ENCODE assay signal across 32 mouse cellular contexts in genomic region chr17:40242135-40242534, GRCm38 (mm10). TPM values are rescaled to one million over a fixed set of nuclear protein-coding genes. Genes with fewer than 3 reads are reported as not detected.
A peak's percentile ranks its signal among the peaks of the same experiment; 100 is the strongest.
DNase-seq lines count a peak whose midpoint lies in the region; ATAC-seq and TF ChIP-seq lines count a peak whose summit lies in the region.
"Had no signal": no experiment of that assay in that cellular context is flagged by ENCODE, and none has a peak within 500 bp of the region (broad histone marks: within the 10 kb centered on the region; RNA-seq: fewer than 3 reads in every experiment).

TSS of gene Crisp3 (minus strand) at chr17:40242288.

- no peak within 1 kb of the TSS for H3K9ac ChIP-seq in MEL (ENCODE audit: control insufficient read depth, low read depth, low read length, poor library complexity, severe bottlenecking)
- H3K9ac ChIP-seq: forebrain, embryonic 13.5 days; hindbrain, embryonic 13.5 days; intestine, embryonic 15.5 days had no signal

- H3K4me3 ChIP-seq in MEL (ENCODE audit: control insufficient read depth in 1 of 2, insufficient read depth in 1 of 2, low read depth in 2 of 2, low read length in 2 of 2): no peak within 1 kb of the TSS
- H3K4me3 ChIP-seq: forebrain, embryonic 10.5 days; forebrain, embryonic 13.5 days; hindbrain, embryonic 10.5 days; hindbrain, embryonic 13.5 days; intestine, embryonic 15.5 days had no signal

- peak; percentile 9 for DNase-seq in MEL (ENCODE audit: low read depth, low spot score)
- peak; percentile 49 for DNase-seq in splenic B cell, adult 2 months (ENCODE audit: low read depth, low spot score)
- no peak for DNase-seq in layer of hippocampus, adult 8-10 months (ENCODE audit: low spot score in 2 of 2)
- no peak for DNase-seq in thymus, postnatal 36 days
- DNase-seq in adrenal gland, postnatal 4 days (ENCODE audit: low spot score in 2 of 2): no peak
- DNase-seq: adrenal gland, postnatal 10 days; B cell, adult 2 months; cerebellum, adult 11-12 months; cerebellum, adult 8-10 months; cerebellum, postnatal 10 days; cerebellum, postnatal 36 days; gastrocnemius, postnatal 10 days; gastrocnemius, postnatal 36 days; heart, adult 11 months had no signal

- no peaks in the 10 kb centered on the region for H3K9me3 ChIP-seq in MEL (replicated peaks; ENCODE audit: insufficient read depth, low read length)
- H3K9me3 ChIP-seq: forebrain, embryonic 10.5 days; forebrain, embryonic 13.5 days; G1E; hindbrain, embryonic 10.5 days; hindbrain, embryonic 13.5 days; intestine, embryonic 15.5 days had no signal

- no peaks in the 10 kb centered on the region for H3K4me1 ChIP-seq in MEL (ENCODE audit: control insufficient read depth in 1 of 2, insufficient read depth in 2 of 2, low read length in 2 of 2)
- H3K4me1 ChIP-seq: forebrain, embryonic 10.5 days; forebrain, embryonic 13.5 days; hindbrain, embryonic 10.5 days; hindbrain, embryonic 13.5 days; intestine, embryonic 15.5 days had no signal

- no peaks in the 10 kb centered on the region for H3K79me2 ChIP-seq in MEL (ENCODE audit: control insufficient read depth, insufficient read depth, low read length, poor library complexity)

- no peak for TF ChIP-seq RAD21 in MEL (IDR thresholded peaks at IDR 0.05; ENCODE audit: low read depth, low read length)

- no peak within 1 kb of the TSS for H3K27ac ChIP-seq in MEL (ENCODE audit: control insufficient read depth, low read depth, low read length)
- H3K27ac ChIP-seq: forebrain, embryonic 10.5 days; forebrain, embryonic 13.5 days; hindbrain, embryonic 10.5 days; hindbrain, embryonic 13.5 days; intestine, embryonic 15.5 days had no signal

- TF ChIP-seq POLR2A in MEL (IDR thresholded peaks at IDR 0.05; ENCODE audit: control insufficient read depth in 1 of 2, insufficient read depth in 1 of 2, low read depth in 1 of 2, low read length in 2 of 2, poor library complexity in 1 of 2): no peak

- no peak for TF ChIP-seq EP300 in MEL (IDR thresholded peaks at IDR 0.05; ENCODE audit: low read depth in 1 of 2, low read length in 2 of 2)

- no peaks in the 10 kb centered on the region for H3K36me3 ChIP-seq in MEL (ENCODE audit: control insufficient read depth in 1 of 2, insufficient read depth in 2 of 2, low read length in 2 of 2)
- no peaks in the 10 kb centered on the region for H3K36me3 ChIP-seq in splenic B cell, adult 2 months (ENCODE audit: control insufficient read depth, insufficient read depth, low read length, poor library complexity, severe bottlenecking)
- H3K36me3 ChIP-seq: forebrain, embryonic 10.5 days; G1E; hindbrain, embryonic 10.5 days; hindbrain, embryonic 13.5 days; intestine, embryonic 15.5 days had no signal

- no peak for TF ChIP-seq CTCF in MEL (IDR thresholded peaks at IDR 0.05 in 2 of 3, conservative IDR thresholded peaks at IDR 0.05 in 1 of 3; ENCODE audit: control insufficient read depth in 1 of 3, insufficient read depth in 1 of 3, low read depth in 2 of 3, low read length in 3 of 3, poor library complexity in 1 of 3, severe bottlenecking in 1 of 3)

- no peaks in the 10 kb centered on the region for H3K27me3 ChIP-seq in MEL (ENCODE audit: control insufficient read depth in 1 of 2, insufficient read depth in 2 of 2, low read length in 2 of 2)
- H3K27me3 ChIP-seq in splenic B cell, adult 2 months (ENCODE audit: control insufficient read depth, insufficient read depth, low read length, poor library complexity, severe bottlenecking): no peaks in the 10 kb centered on the region
- H3K27me3 ChIP-seq: CH12.LX; forebrain, embryonic 13.5 days; hindbrain, embryonic 13.5 days; intestine, embryonic 15.5 days had no signal

- peak; percentile 72 to 75 for ATAC-seq in hematopoietic stem cell, adult 5-6 weeks (replicated peaks in 1 of 2; ENCODE audit: insufficient read depth in 1 of 2, low FRiP score in 2 of 2, low TSS enrichment in 1 of 2, low read depth in 1 of 2, poor library complexity in 2 of 2, severe bottlenecking in 2 of 2)
- ATAC-seq: forebrain, embryonic 13.5 days; forebrain, embryonic 16.5 days; hindbrain, embryonic 16.5 days; intestine, embryonic 15.5 days had no signal

TF ChIP-seq in MEL, 35 proteins besides CTCF, POLR2A, EP300 and RAD21:
- TF ChIP-seq SIN3A (IDR thresholded peaks at IDR 0.05; ENCODE audit: low read length) (no peak), ETS1 (IDR thresholded peaks at IDR 0.05; ENCODE audit: low read depth, low read length) (0 out of 2 replicates have a peak, but pooled peaks have one; percentile 27)

RNA-seq across cellular contexts. Expression of gene Crisp3, which starts in this region (rescaled TPM):
- not detected in 2 replicates for total RNA-seq in MEL (2012; rRNA removed)
- polyA plus RNA-seq in MEL (2012; ENCODE audit: insufficient read depth in 1 of 2, insufficient read length in 2 of 2, low read depth in 1 of 2, low replicate concordance in 2 of 2, missing spikeins in 1 of 2): not detected
- not detected in 2 replicates for total RNA-seq in hematopoietic stem cell, adult 5-6 weeks (2017)
- not detected for total RNA-seq in layer of hippocampus, adult 8-10 months (2022)
- not detected for total RNA-seq in adrenal gland, postnatal 4 days (2021)
- total RNA-seq: adrenal gland, postnatal 10 days; gastrocnemius, adult 18-20 months; gastrocnemius, postnatal 10 days; gastrocnemius, postnatal 36 days; heart, adult 8-10 months; heart, postnatal 25 days had no signal
- polyA plus RNA-seq: brain, embryonic 14.5 days; embryonic facial prominence, embryonic 11.5 days; forebrain, embryonic 10.5 days; forebrain, embryonic 13.5 days; forebrain, embryonic 16.5 days; G1E; heart, embryonic 11.5 days; heart, embryonic 14.5 days; heart, postnatal 0 days; hindbrain, embryonic 10.5 days; hindbrain, embryonic 13.5 days; hindbrain, embryonic 16.5 days; intestine, embryonic 15.5 days had no signal

Comparison
In these comparisons a context has a peak if more than half of its experiments do, and no peak if none do; other contexts are left out.
1. Peak in DNase-seq in MEL; RNA of the gene not detected or under 1 TPM.
2. Peak in ATAC-seq in hematopoietic stem cell, adult 5-6 weeks; RNA of the gene not detected or under 1 TPM.